Mouse (Mus musculus) midbrain, embryonic 14.5 days (tissue): ENCODE measurements around the gene Sec23ip. TPM values are rescaled to one million over a fixed set of nuclear protein-coding genes. Genes with fewer than 3 reads are reported as not detected.

Experiments
- ATAC-seq: fragments of 200-750 bp; cut with Nextera tagmentation; 2 replicates; pipeline ENCODE4 v1.8.0; 2017; ENCODE audit warnings: moderate number of reproducible peaks, moderate library complexity; ENCODE audit not compliant: low FRiP score, low TSS enrichment
- DNase-seq: peaks from one replicate; pipeline ENCODE4 v3.0.0-alpha.2; 2015
- H3K27ac ChIP-seq: fragments of 300-500 bp; sonication (generic); replicated peaks from 2 replicates; pipeline ENCODE4 v1.5.1; 2014; ENCODE audit warnings: mild to moderate bottlenecking, low read depth, low read length, moderate library complexity
- H3K27me3 ChIP-seq: fragments of 300-500 bp; sonication (generic); 2 replicates; pipeline ENCODE4 v1.6.1; 2014; ENCODE audit warnings: low read length, control low read depth, mixed read lengths; ENCODE audit not compliant: control insufficient read depth, insufficient read depth
- H3K36me3 ChIP-seq: fragments of 300-500 bp; sonication (generic); 2 replicates; pipeline ENCODE4 v1.6.1; 2014; ENCODE audit warnings: low read length, control low read depth; ENCODE audit not compliant: control insufficient read depth, insufficient read depth
- H3K4me1 ChIP-seq: fragments of 300-500 bp; sonication (generic); 2 replicates; pipeline ENCODE4 v1.6.1; 2014; ENCODE audit warnings: mild to moderate bottlenecking, antibody characterized with exemption, low read length, control low read depth; ENCODE audit not compliant: control insufficient read depth, insufficient read depth
- H3K4me2 ChIP-seq: fragments of 300-500 bp; sonication (generic); 2 replicates; pipeline ENCODE4 v1.6.1; 2014; ENCODE audit warnings: mild to moderate bottlenecking, low read length, moderate library complexity
- H3K4me3 ChIP-seq: fragments of 300-500 bp; sonication (generic); replicated peaks from 2 replicates; pipeline ENCODE4 v1.5.1; 2014; ENCODE audit warnings: low read depth, low read length
- H3K9ac ChIP-seq: fragments of 300-500 bp; sonication (generic); replicated peaks from 2 replicates; pipeline ENCODE4 v1.6.1; 2014; ENCODE audit warnings: mild to moderate bottlenecking, low read length, moderate library complexity
- H3K9me3 ChIP-seq: fragments of 300-500 bp; sonication (generic); 2 replicates; pipeline ENCODE4 v1.6.1; 2016; ENCODE audit warnings: low read length, control low read depth, mixed read lengths; ENCODE audit not compliant: control insufficient read depth
- WGBS: fragments of 180-500 bp; shearing (Covaris S2); extraction: QIAGEN DNeasy Blood & Tissue Kit; methylation state at CpG from one replicate; pipeline ENCODE4 v1.1.7; 2014; 5-methylcytosine and 5-hydroxymethylcytosine counted together
- polyA plus RNA-seq: library from polyadenylated mRNA; unstranded; fragments of >200 nt; fragmentation: Nextera tagmentation; extraction: Ambion mirVana; gene quantifications from 2 replicates; pipeline ENCODE4 v1.2.1, GENCODE M21; 2014

Sec23ip gene
- polyA plus RNA-seq, 1 experiment from 2014 or later = 39.6 TPM

GRCm38 (mm10) chr7:128731585-128731984 lies 13.2 kb upstream of the Sec23ip start:
- Histone ChIP-seq H3K4me3 (no peak overlapping the region), H3K27me3 (no peaks in the 10 kb centered on the region)

GRCm38 (mm10) chr7:128738041-128738440 lies 6.7 kb upstream of the Sec23ip start:
- ATAC-seq = no peak
- H3K9ac ChIP-seq = no peak overlapping the region; the same call in 1 of the 2 replicates
- peaks cover 13% of the 10 kb centered on the region for H3K4me1 ChIP-seq
- no peaks in the 10 kb centered on the region for H3K9me3 ChIP-seq
- peak overlapping the region; percentile 92 for H3K4me2 ChIP-seq
- H3K27ac ChIP-seq = no peak overlapping the region
- no peak for DNase-seq
- H3K36me3 ChIP-seq = no peaks in the 10 kb centered on the region
- 86% methylated on average over 5 of the region's 5 CpGs for WGBS
- H3K27me3 ChIP-seq = no peaks in the 10 kb centered on the region
- H3K4me3 ChIP-seq = no peak overlapping the region

More at GRCm38 (mm10) chr7:128731585-128731984, 13.2 kb upstream of the Sec23ip start:
- no peaks in the 10 kb centered on the region for H3K9me3 ChIP-seq
- no peak overlapping the region for H3K27ac ChIP-seq
- no peaks in the 10 kb centered on the region for H3K36me3 ChIP-seq
- ATAC-seq (no peak), DNase-seq (no peak)
- no peak overlapping the region for H3K9ac ChIP-seq
- WGBS = 76% methylated on average over 2 of the region's 2 CpGs
- H3K4me2 ChIP-seq = no peak overlapping the region
- no peaks in the 10 kb centered on the region for H3K4me1 ChIP-seq

- peak overlapping the region; percentile 93 for H3K9ac ChIP-seq
- peaks cover 15% of the 10 kb centered on the region for H3K4me1 ChIP-seq
- ATAC-seq (no peak), DNase-seq (no peak)
- no peaks in the 10 kb centered on the region for H3K27me3 ChIP-seq
- H3K27ac ChIP-seq = no peak overlapping the region
- H3K9me3 ChIP-seq = no peaks in the 10 kb centered on the region
- WGBS = 3% methylated on average over 15 of the region's 15 CpGs
- peak overlapping the region; percentile 92 for H3K4me2 ChIP-seq
- H3K4me3 ChIP-seq = peak overlapping the region; percentile 94
- H3K36me3 ChIP-seq = no peaks in the 10 kb centered on the region
Measured at GRCm38 (mm10) chr7:128739116-128739461, 5.7 kb upstream of the Sec23ip start.

GRCm38 (mm10) chr7:128739462-128740277 lies 5.1 kb upstream of the Sec23ip start:
- Histone ChIP-seq H3K27me3 (no peaks in the 10 kb centered on the region), H3K9ac (peak overlapping the region; percentile 93), H3K4me3 (peak overlapping the region; percentile 94), H3K27ac (peak overlapping the region; percentile 92), H3K9me3 (no peaks in the 10 kb centered on the region), H3K4me1 (peaks cover 17% of the 10 kb centered on the region), H3K4me2 (peak overlapping the region; percentile 92), H3K36me3 (no peaks in the 10 kb centered on the region)
- WGBS = under 1% methylated on average over 72 of the region's 80 CpGs
- peak; percentile 72 for ATAC-seq
- no peak for DNase-seq

- Histone ChIP-seq H3K4me1 (peaks cover 17% of the 10 kb centered on the region), H3K9ac (peak within 1 kb of the TSS; percentile 93), H3K36me3 (no peaks in the 10 kb centered on the region), H3K4me3 (peak within 1 kb of the TSS; percentile 94), H3K27me3 (no peaks in the 10 kb centered on the region), H3K4me2 (peak within 1 kb of the TSS; percentile 92), H3K9me3 (no peaks in the 10 kb centered on the region), H3K27ac (peak within 1 kb of the TSS; percentile 92)
- peak; percentile 89 for ATAC-seq
- under 1% methylated on average over 35 of the region's 35 CpGs for WGBS
- DNase-seq = peak; percentile 98
Measured at GRCm38 (mm10) chr7:128740334-128740733, 4.4 kb upstream of the Sec23ip start, which contains the start of gene Mcmbp. Gene Mcmbp (minus strand): TSS chr7:128740495.

GRCm38 (mm10) chr7:128743898-128744297 lies 845 bp upstream of the Sec23ip start:
- ATAC-seq (no peak), DNase-seq (no peak)
- Histone ChIP-seq H3K27me3 (no peaks in the 10 kb centered on the region), H3K4me3 (peak overlapping the region; percentile 88), H3K4me1 (peaks cover 15% of the 10 kb centered on the region), H3K27ac (peak overlapping the region; percentile 32; the same call in 1 of the 2 replicates), H3K9me3 (no peaks in the 10 kb centered on the region), H3K36me3 (no peaks in the 10 kb centered on the region), H3K4me2 (peak overlapping the region; percentile 81), H3K9ac (no peak overlapping the region)
- WGBS = 64% methylated on average over 2 of the region's 2 CpGs

GRCm38 (mm10) chr7:128746151-128746550 lies 1.4 kb downstream of the Sec23ip start:
- ATAC-seq = no peak
- Histone ChIP-seq H3K27me3 (no peaks in the 10 kb centered on the region), H3K27ac (no peak overlapping the region), H3K4me2 (peak overlapping the region; percentile 81), H3K4me1 (peaks cover 14% of the 10 kb centered on the region), H3K36me3 (peaks cover 13% of the 10 kb centered on the region), H3K9ac (no peak overlapping the region), H3K9me3 (no peaks in the 10 kb centered on the region), H3K4me3 (no peak overlapping the region)
- DNase-seq = no peak
- 91% methylated on average over 10 of the region's 10 CpGs for WGBS

- Histone ChIP-seq H3K4me2 (no peak overlapping the region), H3K36me3 (peaks cover 30% of the 10 kb centered on the region), H3K4me3 (no peak overlapping the region), H3K4me1 (peaks cover 14% of the 10 kb centered on the region), H3K27ac (no peak overlapping the region), H3K9ac (no peak overlapping the region), H3K9me3 (no peaks in the 10 kb centered on the region), H3K27me3 (no peaks in the 10 kb centered on the region)
- 71% methylated on average over 3 of the region's 3 CpGs for WGBS
- no peak for ATAC-seq
- DNase-seq = peak; percentile 13
Measured at GRCm38 (mm10) chr7:128748758-128749157, 4.0 kb downstream of the Sec23ip start.

- WGBS = 93% methylated on average over 9 of the region's 9 CpGs
Measured at GRCm38 (mm10) chr7:128750296-128750695, 5.6 kb downstream of the Sec23ip start.

More at GRCm38 (mm10) chr7:128750296-128750695, 5.6 kb downstream of the Sec23ip start:
- H3K9me3 ChIP-seq = no peaks in the 10 kb centered on the region
- ATAC-seq = no peak
- DNase-seq = no peak
- H3K36me3 ChIP-seq = peaks cover 45% of the 10 kb centered on the region
- H3K27ac ChIP-seq = no peak overlapping the region
- H3K4me1 ChIP-seq = peaks cover 9% of the 10 kb centered on the region
- no peak overlapping the region for H3K9ac ChIP-seq
- no peaks in the 10 kb centered on the region for H3K27me3 ChIP-seq
- no peak overlapping the region for H3K4me2 ChIP-seq
- no peak overlapping the region for H3K4me3 ChIP-seq
